Mouse (Mus musculus): Measurements from ENCODE around the gene P2rx5.

The P2rx5 gene

GRCm38 (mm10) chr11:73176608-73177508 lies 16.6 kb downstream of the P2rx5 start, which contains the start of the genes Emc6 and Tax1bp3:
Gene Emc6, minus strand, starts transcription at chr11:73177037.
Gene Tax1bp3, plus strand, starts transcription at chr11:73177083.
- peak; percentile 98 for DNase-seq

DNA sequence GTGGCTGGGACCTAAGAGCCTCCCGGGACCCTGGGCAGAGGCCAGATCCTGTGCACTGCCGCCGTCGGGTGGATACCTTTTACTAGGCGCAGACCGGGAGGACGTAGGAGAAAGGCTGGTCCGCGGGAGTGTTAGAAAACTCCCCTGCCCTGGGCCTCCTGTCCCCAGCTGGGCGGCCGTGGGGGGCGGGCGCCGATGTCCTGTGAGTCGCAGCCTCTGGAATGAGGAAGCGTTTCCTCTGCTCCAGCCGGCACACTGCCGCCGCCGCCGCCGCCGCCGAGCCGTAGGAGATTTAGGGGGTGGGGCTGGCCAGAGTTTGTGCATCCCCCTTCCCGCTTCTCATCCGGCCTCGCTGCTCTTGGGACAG lies 17.3 kb downstream of the P2rx5 start:
- peak; percentile 67 for DNase-seq

DNA sequence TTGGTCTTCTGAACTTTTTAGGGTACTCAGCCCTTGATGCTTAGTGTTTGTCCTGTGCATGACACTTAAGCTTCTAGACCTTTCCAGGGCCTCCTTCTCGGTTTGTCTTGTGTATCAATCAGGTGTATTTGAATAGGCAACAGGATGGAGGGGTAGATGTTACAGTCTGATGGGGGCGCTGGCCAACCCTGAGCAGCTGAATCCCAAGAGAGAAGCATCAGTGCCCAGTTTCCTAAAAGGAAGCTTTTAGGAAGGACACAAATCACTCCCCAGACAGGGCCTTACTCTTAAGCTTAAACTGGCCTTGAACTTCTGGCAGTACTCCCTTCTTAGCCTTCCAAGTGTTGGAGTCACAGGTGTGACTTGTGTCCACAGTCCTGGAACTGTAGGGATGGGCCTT lies 17.7 kb downstream of the P2rx5 start:
- no peak for DNase-seq

DNA sequence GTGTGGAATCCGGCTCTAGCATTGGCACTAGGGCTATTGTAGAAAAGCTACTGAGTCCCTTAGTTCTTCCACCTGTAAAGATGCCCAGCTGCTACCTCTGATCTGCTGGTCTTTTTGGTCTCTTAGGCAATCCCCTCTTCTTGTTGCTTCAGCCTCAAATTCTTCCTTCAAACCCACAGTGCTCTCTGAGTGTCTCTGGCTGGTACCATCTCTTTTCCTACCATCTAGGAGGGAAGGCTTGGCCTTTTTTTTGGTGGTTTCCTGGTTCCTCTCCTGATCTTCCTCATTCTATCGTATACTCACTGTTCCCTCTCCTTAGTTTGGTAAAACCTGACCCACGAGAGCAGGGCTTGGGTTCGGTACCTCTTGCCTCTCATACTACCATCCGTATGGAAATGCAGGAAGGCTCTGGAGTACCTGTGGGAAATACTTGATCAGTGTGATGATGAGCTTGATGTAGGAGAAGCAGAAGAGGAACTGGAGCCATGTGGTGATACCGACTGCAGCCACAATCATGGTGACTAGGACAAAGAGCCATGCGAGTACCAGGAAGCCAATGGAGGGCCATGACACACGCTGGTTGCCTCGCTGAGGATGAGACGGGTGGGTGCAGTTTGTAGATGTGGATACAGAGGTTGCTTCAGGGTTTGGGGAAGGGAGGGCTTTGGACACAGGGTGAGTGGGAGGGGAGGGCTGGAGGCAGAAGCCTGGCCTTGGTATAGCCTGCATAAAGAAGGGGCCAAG lies 25.8 kb downstream of the P2rx5 start:
- no peak for DNase-seq

- DNase-seq, result no peak
These were observed 27.0 kb downstream of the P2rx5 start for GRCm38 (mm10) chr11:73187231-73187630.

GRCm38 (mm10) chr11:73193047-73193446 lies 32.8 kb downstream of the P2rx5 start:
- no peak for DNase-seq

DNA sequence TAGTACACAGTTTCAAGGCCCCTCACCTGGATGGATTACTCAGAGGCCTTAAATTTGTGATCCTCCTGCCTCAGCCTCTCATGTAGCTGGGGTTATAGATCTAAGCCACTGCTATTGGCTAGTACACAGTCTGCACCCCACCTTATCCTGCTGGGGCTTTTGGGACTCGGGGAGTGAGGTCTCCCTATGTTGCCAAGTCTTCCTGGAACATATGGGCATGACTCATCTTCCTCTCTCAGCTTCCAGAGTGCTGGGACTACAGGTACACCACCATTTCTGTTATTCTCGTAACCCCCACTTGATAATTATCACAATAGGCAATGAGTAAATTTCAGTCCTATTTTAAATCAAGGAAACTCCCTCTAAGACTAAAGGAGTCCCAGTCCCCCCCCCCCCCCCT lies 34.2 kb downstream of the P2rx5 start:
- no peak for DNase-seq

DNA sequence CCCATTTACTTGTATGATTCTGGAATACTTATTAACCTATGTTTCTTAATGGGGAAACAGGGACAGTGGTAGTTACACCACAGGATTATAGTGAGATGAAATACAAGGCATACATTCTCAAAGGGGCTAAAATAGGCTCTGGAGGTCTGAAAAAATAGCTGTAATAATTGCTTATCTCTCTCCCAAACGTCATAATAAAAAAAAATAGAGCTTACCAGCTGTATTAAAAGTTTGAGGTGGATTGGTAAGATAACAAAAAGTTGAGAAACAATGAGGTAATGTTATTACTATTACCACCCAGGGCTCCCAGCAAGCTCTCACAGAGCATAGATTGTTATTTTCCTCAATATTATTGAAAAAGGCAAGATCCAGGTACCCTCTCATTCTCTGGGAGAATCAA lies 38.0 kb downstream of the P2rx5 start:
- DNase-seq, result no peak

- peak; percentile 77 for DNase-seq
These were observed 38.5 kb downstream of the P2rx5 start, which contains the start of gene Ctns for GRCm38 (mm10) chr11:73198603-73199229. Gene Ctns, minus strand, starts transcription at chr11:73199042.

- peak; percentile 94 for DNase-seq
These were observed 39.0 kb downstream of the P2rx5 start, which contains the start of gene Shpk for GRCm38 (mm10) chr11:73199230-73199712. Gene Shpk, plus strand, starts transcription at chr11:73199460.

- peak; percentile 43 for DNase-seq
These were observed 39.7 kb downstream of the P2rx5 start for GRCm38 (mm10) chr11:73199879-73200278.

GRCm38 (mm10) chr11:73201021-73201420 lies 40.8 kb downstream of the P2rx5 start:
- DNase-seq, result no peak

- no peak for DNase-seq
These were observed 41.4 kb downstream of the P2rx5 start for GRCm38 (mm10) chr11:73201597-73201996.

DNA sequence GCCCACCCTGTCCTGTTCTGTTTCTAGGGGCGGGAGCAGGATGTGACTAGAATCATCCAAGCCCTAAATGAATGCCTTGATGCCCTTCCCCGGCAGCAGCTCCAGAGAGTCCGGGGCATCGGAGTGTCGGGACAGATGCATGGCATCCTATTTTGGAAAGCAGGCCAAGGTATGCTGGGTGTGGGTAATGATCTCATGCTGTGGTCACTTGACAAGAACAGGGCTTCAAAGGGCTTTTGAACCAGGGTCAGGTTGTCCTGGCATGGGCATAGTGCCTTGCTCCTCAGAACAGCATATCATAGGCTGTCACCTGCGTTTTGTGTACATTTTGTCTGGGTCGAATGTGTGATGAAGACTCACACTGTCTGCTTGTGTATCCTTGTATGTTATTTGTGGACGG lies 43.7 kb downstream of the P2rx5 start:
- DNase-seq, result no peak

DNA sequence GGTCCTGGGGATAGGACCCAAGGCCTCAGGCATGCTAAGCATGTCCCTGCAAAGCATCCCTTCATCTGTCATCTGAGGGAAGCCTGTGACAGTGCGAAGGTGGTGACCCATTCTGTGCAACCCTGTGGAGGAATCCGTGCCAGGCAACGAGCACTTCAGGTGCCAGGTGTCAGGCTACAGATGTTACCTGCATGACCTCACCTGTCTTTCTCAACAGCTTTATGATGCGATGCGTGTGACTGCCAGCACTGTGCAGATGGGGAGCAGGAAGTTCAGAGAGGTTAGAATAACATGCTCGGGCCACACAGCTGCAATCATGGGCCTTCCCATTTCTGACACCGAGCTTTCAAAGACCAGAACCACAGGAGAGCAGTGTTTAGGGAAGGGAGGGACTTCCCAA lies 45.0 kb downstream of the P2rx5 start:
- DNase-seq, result no peak

- DNase-seq, result peak; percentile 49
These were observed 47.4 kb downstream of the P2rx5 start for GRCm38 (mm10) chr11:73207621-73208020.

DNA sequence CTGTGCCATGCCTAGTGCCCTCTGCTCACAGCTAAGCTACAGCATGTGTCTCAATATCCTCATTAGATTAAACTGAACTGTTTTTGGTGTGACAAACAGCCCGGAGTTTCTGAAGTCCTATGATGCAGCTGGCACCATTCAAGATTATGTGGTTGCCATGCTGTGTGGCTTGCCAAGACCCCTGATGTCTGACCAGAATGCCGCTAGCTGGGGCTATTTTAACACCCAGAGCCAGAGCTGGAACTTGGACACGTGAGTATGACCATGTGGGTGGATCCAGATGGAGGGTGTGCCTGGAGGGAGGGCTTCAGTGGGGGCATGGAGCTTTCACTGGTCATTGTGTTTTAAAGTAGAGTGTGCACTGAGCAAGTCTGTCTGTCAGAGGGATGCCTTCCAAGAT lies 53.7 kb downstream of the P2rx5 start:
- DNase-seq, result no peak

GRCm38 (mm10) chr11:73219671-73220070 lies 59.5 kb downstream of the P2rx5 start:
- no peak for DNase-seq

DNA sequence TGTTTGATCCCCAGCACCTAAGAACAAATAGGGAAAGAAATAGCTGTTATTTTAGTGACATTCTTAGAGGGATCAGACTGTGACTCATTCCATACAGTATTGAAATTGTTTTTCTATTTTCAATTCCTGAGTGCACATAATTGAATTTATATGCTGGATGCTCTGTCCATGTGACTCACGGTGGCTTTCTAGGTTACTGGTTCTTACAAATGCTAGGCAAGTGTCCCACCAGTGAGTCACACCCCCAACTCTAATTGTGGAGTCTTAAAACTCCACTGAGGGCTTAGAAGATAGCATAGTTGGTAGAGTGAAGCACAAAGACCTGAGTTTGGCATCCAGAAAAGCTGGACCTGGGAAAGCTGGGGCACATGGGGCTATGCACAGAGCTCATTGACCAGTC lies 60.4 kb downstream of the P2rx5 start:
- DNase-seq, result no peak
